Mouse (Mus musculus) hindbrain, embryonic 15.5 days (tissue): ENCODE measurements around the gene Nr4a3. TPM values are rescaled to one million over a fixed set of nuclear protein-coding genes. Genes with fewer than 3 reads are reported as not detected.
A peak's percentile ranks its signal among the peaks of the same experiment; 100 is the strongest.

Experiments used
- ATAC-seq: fragments of 200-750 bp; cut with Nextera tagmentation; 2 replicates; pipeline ENCODE4 v1.8.0; 2017; ENCODE audit warnings: low read depth, moderate number of reproducible peaks, moderate TSS enrichment; ENCODE audit not compliant: low FRiP score
- H3K27ac ChIP-seq: fragments of 300-500 bp; sonication (generic); replicated peaks from 2 replicates; pipeline ENCODE4 v1.5.1; 2015; ENCODE audit warnings: mild to moderate bottlenecking, inconsistent platforms
- H3K27me3 ChIP-seq: fragments of 300-500 bp; sonication (generic); 2 replicates; pipeline ENCODE4 v1.6.1; 2015; ENCODE audit warnings: control low read depth, inconsistent platforms
- H3K36me3 ChIP-seq: fragments of 300-500 bp; sonication (generic); 2 replicates; pipeline ENCODE4 v1.6.1; 2015; ENCODE audit warnings: control low read depth, inconsistent platforms
- H3K4me1 ChIP-seq: fragments of 300-500 bp; sonication (generic); replicated peaks from 2 replicates; pipeline ENCODE4 v1.6.1; 2015; ENCODE audit warnings: control low read depth, inconsistent platforms
- H3K4me2 ChIP-seq: fragments of 300-500 bp; sonication (generic); 2 replicates; pipeline ENCODE4 v1.6.1; 2015; ENCODE audit warnings: moderate library complexity, mild to moderate bottlenecking, inconsistent platforms
- H3K4me3 ChIP-seq: fragments of 300-500 bp; sonication (generic); 2 replicates; pipeline ENCODE4 v1.5.1; 2015; ENCODE audit warnings: mild to moderate bottlenecking, inconsistent platforms
- H3K9ac ChIP-seq: fragments of 300-500 bp; sonication (generic); 2 replicates; pipeline ENCODE4 v1.6.1; 2015; ENCODE audit warnings: inconsistent platforms
- H3K9me3 ChIP-seq: fragments of 300-500 bp; sonication (generic); 2 replicates; pipeline ENCODE4 v1.6.1; 2016; ENCODE audit warnings: control low read depth, inconsistent platforms
- WGBS: fragments of 180-500 bp; shearing (Covaris S2); methylation state at CpG from one replicate; pipeline ENCODE4 v1.1.7; 2015; 5-methylcytosine and 5-hydroxymethylcytosine counted together
- polyA plus RNA-seq: library from polyadenylated mRNA; unstranded; fragments of >200 nt; fragmentation: Nextera tagmentation; extraction: Ambion mirVana; gene quantifications from 2 replicates; pipeline ENCODE4 v1.2.1, GENCODE M21; 2015

Gene Nr4a3
- polyA plus RNA-seq, 1 experiment from 2014 or later, result 2.3 TPM

GRCm38 (mm10) chr4:48124773-48125469 lies 80.0 kb downstream of the Nr4a3 start, which contains the start of gene Stx17:
Gene Stx17, plus strand, starts transcription at chr4:48124915.
- WGBS, result 1% methylated on average over 57 of the region's 58 CpGs
- H3K4me1 ChIP-seq, result peaks cover 8% of the 10 kb centered on the region; the same call in 1 of the 2 replicates
- no peaks in the 10 kb centered on the region for H3K27me3 ChIP-seq
- peak; percentile 100 for ATAC-seq
- no peaks in the 10 kb centered on the region for H3K9me3 ChIP-seq
- no peaks in the 10 kb centered on the region for H3K36me3 ChIP-seq
- peak within 1 kb of the TSS; percentile 79 for H3K4me2 ChIP-seq
- peak within 1 kb of the TSS; percentile 91 for H3K9ac ChIP-seq
- peak within 1 kb of the TSS; percentile 89 for H3K4me3 ChIP-seq
- peak within 1 kb of the TSS; percentile 66 for H3K27ac ChIP-seq

- H3K4me1 ChIP-seq, result peaks cover 3% of the 10 kb centered on the region; the same call in 1 of the 2 replicates
- no peak for ATAC-seq
- 91% methylated on average over 6 of the region's 6 CpGs for WGBS
- no peaks in the 10 kb centered on the region for H3K27me3 ChIP-seq
- H3K4me3 ChIP-seq, result no peak overlapping the region
- no peak overlapping the region for H3K9ac ChIP-seq
- no peaks in the 10 kb centered on the region for H3K9me3 ChIP-seq
- peaks cover 13% of the 10 kb centered on the region for H3K36me3 ChIP-seq
- no peak overlapping the region for H3K4me2 ChIP-seq
- H3K27ac ChIP-seq, result no peak overlapping the region
Observed at GRCm38 (mm10) chr4:48130314-48130713, 85.4 kb downstream of the Nr4a3 start.

DNA sequence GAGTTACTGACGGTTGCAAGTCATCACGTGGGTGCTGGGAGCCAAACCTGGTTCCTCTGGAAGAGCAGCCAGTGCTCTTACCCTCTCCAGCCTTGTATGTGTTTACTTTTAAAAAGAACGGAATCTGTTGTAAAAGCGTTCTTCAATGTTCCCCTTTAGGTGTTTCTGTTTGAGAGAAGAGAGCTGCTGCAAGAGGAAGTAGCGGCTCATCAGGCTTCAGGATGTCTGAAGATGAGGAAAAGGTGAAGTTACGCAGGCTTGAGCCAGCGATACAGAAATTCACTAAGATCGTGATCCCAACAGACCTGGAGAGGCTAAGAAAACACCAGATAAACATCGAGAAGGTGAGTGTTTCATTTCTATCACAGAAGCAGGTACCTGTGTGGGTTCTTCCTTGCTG lies 86.7 kb downstream of the Nr4a3 start:
- no peak overlapping the region for H3K9ac ChIP-seq
- H3K4me2 ChIP-seq, result no peak overlapping the region
- ATAC-seq, result no peak
- 96% methylated on average over 9 of the region's 9 CpGs for WGBS
- H3K4me3 ChIP-seq, result no peak overlapping the region
- no peak overlapping the region for H3K27ac ChIP-seq
- no peaks in the 10 kb centered on the region for H3K4me1 ChIP-seq
- H3K36me3 ChIP-seq, result peaks cover 13% of the 10 kb centered on the region
- no peaks in the 10 kb centered on the region for H3K9me3 ChIP-seq
- no peaks in the 10 kb centered on the region for H3K27me3 ChIP-seq

GRCm38 (mm10) chr4:48132721-48133120 lies 87.8 kb downstream of the Nr4a3 start:
- no peak overlapping the region for H3K4me2 ChIP-seq
- no peak overlapping the region for H3K27ac ChIP-seq
- WGBS, result 86% methylated on average over 3 of the region's 3 CpGs
- H3K9me3 ChIP-seq, result no peaks in the 10 kb centered on the region
- H3K4me1 ChIP-seq, result no peaks in the 10 kb centered on the region
- H3K36me3 ChIP-seq, result peaks cover 13% of the 10 kb centered on the region
- ATAC-seq, result no peak
- no peaks in the 10 kb centered on the region for H3K27me3 ChIP-seq
- H3K4me3 ChIP-seq, result no peak overlapping the region
- H3K9ac ChIP-seq, result no peak overlapping the region

Other genes with a start within 250 kb of the Nr4a3 start
- gene Stx17, start 79.8 kb downstream of the Nr4a3 start, polyA plus RNA-seq, result 24.1 and 24.7 TPM in 2 replicates
- 60.6 and 62.0 TPM in 2 replicates for gene Erp44, start 234.4 kb downstream of the Nr4a3 start, polyA plus RNA-seq
- 6.1 and 7.1 TPM in 2 replicates for gene Invs, start 234.6 kb downstream of the Nr4a3 start, polyA plus RNA-seq